Mouse (Mus musculus) stomach, postnatal 0 days (tissue): Measurements from ENCODE around the gene Pitpna. TPM values are rescaled to one million over a fixed set of nuclear protein-coding genes. Genes with fewer than 3 reads are reported as not detected.

Experiments used
- ATAC-seq: fragments of 200-750 bp; cut with Nextera tagmentation; 2 replicates; pipeline ENCODE4 v1.8.0; 2017; ENCODE audit not compliant: low FRiP score, low TSS enrichment
- DNase-seq: peaks from one replicate; pipeline ENCODE4 v3.0.0-alpha.2; 2016; ENCODE audit warnings: low spot score
- H3K27ac ChIP-seq: fragments of 300-500 bp; sonication (generic); replicated peaks from 2 replicates; pipeline ENCODE4 v1.5.1; 2014; ENCODE audit warnings: mild to moderate bottlenecking, control low read depth
- H3K27me3 ChIP-seq: fragments of 300-500 bp; sonication (generic); 2 replicates; pipeline ENCODE4 v1.6.1; 2014; ENCODE audit warnings: low read length; ENCODE audit not compliant: control insufficient read depth, insufficient read depth
- H3K36me3 ChIP-seq: fragments of 300-500 bp; sonication (generic); 2 replicates; pipeline ENCODE4 v1.6.1; 2014; ENCODE audit warnings: low read length, mixed read lengths; ENCODE audit not compliant: control insufficient read depth, insufficient read depth
- H3K4me1 ChIP-seq: fragments of 300-500 bp; sonication (generic); replicated peaks from 2 replicates; pipeline ENCODE4 v1.6.1; 2014; ENCODE audit warnings: antibody characterized with exemption; ENCODE audit not compliant: control insufficient read depth, insufficient read depth
- H3K4me2 ChIP-seq: fragments of 300-500 bp; sonication (generic); replicated peaks from 2 replicates; pipeline ENCODE4 v1.6.1; 2014; ENCODE audit warnings: low read depth, mild to moderate bottlenecking, control low read depth, moderate library complexity
- H3K4me3 ChIP-seq: fragments of 300-500 bp; sonication (generic); 2 replicates; pipeline ENCODE4 v1.5.1; 2014; ENCODE audit warnings: low read depth, low read length, control low read depth
- H3K9ac ChIP-seq: fragments of 300-500 bp; sonication (generic); 2 replicates; pipeline ENCODE4 v1.6.1; 2014; ENCODE audit warnings: mild to moderate bottlenecking, low read length, control low read depth, mixed read lengths
- H3K9me3 ChIP-seq: fragments of 300-500 bp; sonication (generic); 2 replicates; pipeline ENCODE4 v1.6.1; 2016; ENCODE audit warnings: low read length; ENCODE audit not compliant: control insufficient read depth
- CTCF ChIP-seq: IDR thresholded peaks from 2 replicates; pipeline ENCODE4 v1.5.1; 2016; ENCODE audit warnings: antibody characterized with exemption, low read depth, mild to moderate bottlenecking, moderate library complexity
- EP300 ChIP-seq: optimal IDR thresholded peaks from 2 replicates; pipeline ENCODE3; 2016; ENCODE audit warnings: antibody characterized with exemption
- WGBS: fragments of 180-500 bp; shearing (Covaris S2); extraction: QIAGEN DNeasy Blood & Tissue Kit; methylation state at CpG from one replicate; pipeline ENCODE4 v1.1.7; 2014; 5-methylcytosine and 5-hydroxymethylcytosine counted together
- polyA plus RNA-seq: library from polyadenylated mRNA; unstranded; fragments of >200 nt; fragmentation: Nextera tagmentation; extraction: Ambion mirVana; gene quantifications from 2 replicates; pipeline ENCODE4 v1.2.1, GENCODE M21; 2015

The Pitpna gene
- polyA plus RNA-seq, 1 experiment from 2014 or later = 79.3 TPM

- TF ChIP-seq CTCF = peak; percentile 60
- TF ChIP-seq EP300 = no peak
- peak overlapping the region; percentile 97 for H3K27ac ChIP-seq
- no peaks in the 10 kb centered on the region for H3K27me3 ChIP-seq
- 37% methylated on average over 14 of the region's 14 CpGs for WGBS
- H3K4me2 ChIP-seq = peak overlapping the region; percentile 87
- peak overlapping the region; percentile 61 for H3K9ac ChIP-seq
- DNase-seq (peak; percentile 69), ATAC-seq (peak; percentile 4; the same call in 1 of the 2 replicates)
- peaks cover 15% of the 10 kb centered on the region for H3K4me1 ChIP-seq
- H3K4me3 ChIP-seq = peak overlapping the region; percentile 51
- no peaks in the 10 kb centered on the region; the same call in 1 of the 2 replicates for H3K36me3 ChIP-seq
- no peaks in the 10 kb centered on the region for H3K9me3 ChIP-seq
Observed at GRCm38 (mm10) chr11:75652942-75653684, 65.2 kb downstream of the Pitpna start.

- WGBS = under 1% methylated on average over 37 of the region's 45 CpGs
- Histone ChIP-seq H3K27me3 (no peaks in the 10 kb centered on the region), H3K9ac (peak overlapping the region; percentile 61), H3K27ac (peak overlapping the region; percentile 97), H3K4me2 (peak overlapping the region; percentile 77), H3K9me3 (no peaks in the 10 kb centered on the region), H3K4me3 (peak overlapping the region; percentile 51), H3K36me3 (peaks cover 7% of the 10 kb centered on the region), H3K4me1 (peaks cover 13% of the 10 kb centered on the region)
- no peak for TF ChIP-seq CTCF
- peak; percentile 39 for TF ChIP-seq EP300
- peak; percentile 95 for DNase-seq
- ATAC-seq = peak; percentile 72
Observed at GRCm38 (mm10) chr11:75653781-75654470, 66.0 kb downstream of the Pitpna start.

- no peak for DNase-seq
- TF ChIP-seq CTCF (no peak), EP300 (no peak)
Observed at GRCm38 (mm10) chr11:75654471-75655390, 66.8 kb downstream of the Pitpna start.

GRCm38 (mm10) chr11:75655621-75656545 is 68.0 kb downstream of the Pitpna start:
- peak overlapping the region; percentile 97 for H3K27ac ChIP-seq
- peak overlapping the region; percentile 86 for H3K4me3 ChIP-seq
- peak; percentile 88 for DNase-seq
- H3K4me2 ChIP-seq = peak overlapping the region; percentile 84
- H3K9ac ChIP-seq = peak overlapping the region; percentile 93
- H3K9me3 ChIP-seq = no peaks in the 10 kb centered on the region
- H3K36me3 ChIP-seq = peaks cover 15% of the 10 kb centered on the region
- H3K27me3 ChIP-seq = no peaks in the 10 kb centered on the region
- peak; percentile 64 for ATAC-seq
- 1% methylated on average over 68 of the region's 78 CpGs for WGBS
- H3K4me1 ChIP-seq = peaks cover 13% of the 10 kb centered on the region
- no peak for TF ChIP-seq EP300
- no peak for TF ChIP-seq CTCF

More at GRCm38 (mm10) chr11:75654471-75655390, 66.8 kb downstream of the Pitpna start:
- H3K36me3 ChIP-seq = peaks cover 9% of the 10 kb centered on the region
- H3K9me3 ChIP-seq = no peaks in the 10 kb centered on the region
- WGBS = 49% methylated on average over 25 of the region's 25 CpGs
- no peaks in the 10 kb centered on the region for H3K27me3 ChIP-seq
- H3K4me2 ChIP-seq = peak overlapping the region; percentile 84
- H3K27ac ChIP-seq = peak overlapping the region; percentile 97
- peaks cover 13% of the 10 kb centered on the region for H3K4me1 ChIP-seq
- no peak; the same call in 1 of the 2 replicates for ATAC-seq
- H3K4me3 ChIP-seq = peak overlapping the region; percentile 86
- H3K9ac ChIP-seq = peak overlapping the region; percentile 61
